In the genomic region with DNA sequence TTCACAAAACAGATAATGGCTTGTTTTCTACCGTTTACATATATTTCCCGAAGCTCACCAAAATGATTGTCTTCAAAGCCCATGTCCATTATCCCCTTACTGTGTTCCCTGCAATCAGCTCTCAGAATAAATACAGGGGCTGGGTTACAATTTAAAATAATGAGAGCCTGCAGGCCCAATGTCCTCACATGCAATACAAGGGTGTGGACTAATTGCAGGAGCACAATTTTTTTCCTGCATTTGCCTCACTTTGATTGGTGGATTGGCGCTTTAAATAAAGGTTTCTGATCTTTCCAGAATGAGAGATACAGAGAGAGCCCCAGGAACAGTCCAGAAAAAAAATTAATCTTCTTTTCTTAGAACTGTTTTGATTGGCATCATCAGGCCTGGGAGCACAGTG, we compare ENCODE assay signal across 38 mouse cellular contexts. TPM values are rescaled to one million over a fixed set of nuclear protein-coding genes. Genes with fewer than 3 reads are reported as not detected.
"Had no signal": no experiment of that assay in that cellular context is flagged by ENCODE, and none has a peak within 500 bp of the region (broad histone marks: within the 10 kb centered on the region; RNA-seq: fewer than 3 reads in every experiment).

A gene (plus strand): TSS at position 301 of the 400 bp plus-strand sequence.

- H3K4me1 ChIP-seq: embryonic facial prominence, embryonic 12.5 days; embryonic facial prominence, embryonic 13.5 days; embryonic facial prominence, embryonic 15.5 days; forebrain, embryonic 10.5 days; forebrain, embryonic 12.5 days; forebrain, embryonic 13.5 days; forebrain, embryonic 15.5 days; heart, embryonic 10.5 days had no signal

- H3K4me3 ChIP-seq: embryonic facial prominence, embryonic 12.5 days; embryonic facial prominence, embryonic 13.5 days; embryonic facial prominence, embryonic 15.5 days; erythroblast, embryonic 14.5 days; forebrain, embryonic 10.5 days; forebrain, embryonic 12.5 days; forebrain, embryonic 13.5 days; forebrain, embryonic 15.5 days; heart, adult 2 months; heart, embryonic 10.5 days had no signal

- H3K9me3 ChIP-seq: embryonic facial prominence, embryonic 12.5 days; embryonic facial prominence, embryonic 13.5 days; embryonic facial prominence, embryonic 15.5 days; forebrain, embryonic 10.5 days; forebrain, embryonic 12.5 days; forebrain, embryonic 13.5 days; forebrain, embryonic 15.5 days; heart, embryonic 10.5 days had no signal

- H3K27me3 ChIP-seq: embryonic facial prominence, embryonic 12.5 days; embryonic facial prominence, embryonic 13.5 days; embryonic facial prominence, embryonic 15.5 days; forebrain, embryonic 12.5 days; forebrain, embryonic 13.5 days; forebrain, embryonic 15.5 days had no signal

- ATAC-seq: forebrain, embryonic 13.5 days; forebrain, embryonic 14.5 days; forebrain, embryonic 15.5 days; forebrain, embryonic 16.5 days; forebrain, postnatal 0 days had no signal

- H3K9ac ChIP-seq: embryonic facial prominence, embryonic 12.5 days; embryonic facial prominence, embryonic 13.5 days; embryonic facial prominence, embryonic 15.5 days; forebrain, embryonic 12.5 days; forebrain, embryonic 13.5 days; forebrain, embryonic 15.5 days; forebrain, postnatal 0 days had no signal

- H3K36me3 ChIP-seq: embryonic facial prominence, embryonic 12.5 days; embryonic facial prominence, embryonic 13.5 days; embryonic facial prominence, embryonic 15.5 days; forebrain, embryonic 10.5 days; forebrain, embryonic 12.5 days; forebrain, embryonic 15.5 days; heart, embryonic 10.5 days had no signal

- H3K27ac ChIP-seq: embryonic facial prominence, embryonic 12.5 days; embryonic facial prominence, embryonic 13.5 days; embryonic facial prominence, embryonic 15.5 days; forebrain, embryonic 10.5 days; forebrain, embryonic 12.5 days; forebrain, embryonic 13.5 days; forebrain, embryonic 15.5 days; heart, adult 2 months; heart, embryonic 10.5 days had no signal

- H3K4me2 ChIP-seq: embryonic facial prominence, embryonic 12.5 days; embryonic facial prominence, embryonic 13.5 days; embryonic facial prominence, embryonic 15.5 days; forebrain, embryonic 12.5 days; forebrain, embryonic 13.5 days; forebrain, embryonic 15.5 days; heart, embryonic 11.5 days had no signal

- DNase-seq: cerebellum, adult 8-10 months; cerebellum, adult 9-10 months; cerebellum, adult 9-11 months; cerebellum, postnatal 10 days; cerebellum, postnatal 14 days; cerebellum, postnatal 25 days; cerebellum, postnatal 36 days; embryo, embryonic 11 days; forebrain, postnatal 0 days; gastrocnemius, postnatal 10 days; gastrocnemius, postnatal 14 days; gastrocnemius, postnatal 25 days; gastrocnemius, postnatal 36 days; heart, adult 11 months; heart, adult 18-20 months; heart, adult 2 months had no signal

RNA-seq across cellular contexts. Expression of the gene that starts here (rescaled TPM):
- total RNA-seq: common myeloid progenitor, adult 5-6 weeks; forebrain, postnatal 0 days; gastrocnemius, adult 18-20 months; gastrocnemius, adult 8-10 months; gastrocnemius, postnatal 10 days; gastrocnemius, postnatal 14 days; gastrocnemius, postnatal 25 days; gastrocnemius, postnatal 36 days; gastrocnemius, postnatal 4 days; granulocyte monocyte progenitor cell, adult 5-6 weeks; heart, adult 18-20 months; heart, adult 2 months; heart, adult 8-10 months had no signal
- polyA plus RNA-seq: cortical plate, adult 2 months; erythroblast, embryonic 14.5 days; forebrain, embryonic 10.5 days; forebrain, embryonic 11.5 days; forebrain, embryonic 12.5 days; forebrain, embryonic 13.5 days; forebrain, embryonic 14.5 days; forebrain, embryonic 16.5 days; forebrain, postnatal 0 days; frontal cortex, adult 2 months; gonadal fat pad, adult 2 months; heart, adult 2 months; heart, embryonic 10.5 days; heart, embryonic 11.5 days had no signal
